Mouse (Mus musculus) neural tube, embryonic 13.5 days (tissue): Measurements from ENCODE around the gene Pa2g4. TPM values are rescaled to one million over a fixed set of nuclear protein-coding genes. Genes with fewer than 3 reads are reported as not detected.

Source experiments
- ATAC-seq: fragments of 200-750 bp; cut with Nextera tagmentation; 2 replicates; pipeline ENCODE4 v1.8.0; 2017; ENCODE audit warnings: low read depth, mild to moderate bottlenecking, moderate TSS enrichment, moderate library complexity
- H3K27ac ChIP-seq: fragments of 300-500 bp; sonication (generic); replicated peaks from 2 replicates; pipeline ENCODE4 v1.5.1; 2015; ENCODE audit warnings: moderate library complexity, mild to moderate bottlenecking, inconsistent platforms
- H3K27me3 ChIP-seq: fragments of 300-500 bp; sonication (generic); 2 replicates; pipeline ENCODE4 v1.6.1; 2015; ENCODE audit warnings: mild to moderate bottlenecking, inconsistent platforms
- H3K36me3 ChIP-seq: fragments of 300-500 bp; sonication (generic); 2 replicates; pipeline ENCODE4 v1.6.1; 2015; ENCODE audit warnings: mild to moderate bottlenecking, inconsistent platforms
- H3K4me1 ChIP-seq: fragments of 300-500 bp; sonication (generic); replicated peaks from 2 replicates; pipeline ENCODE4 v1.6.1; 2015; ENCODE audit warnings: inconsistent platforms
- H3K4me2 ChIP-seq: fragments of 300-500 bp; sonication (generic); 2 replicates; pipeline ENCODE4 v1.6.1; 2015; ENCODE audit warnings: inconsistent platforms, mild to moderate bottlenecking, moderate library complexity
- H3K4me3 ChIP-seq: fragments of 300-500 bp; sonication (generic); 2 replicates; pipeline ENCODE4 v1.5.1; 2015; ENCODE audit warnings: mild to moderate bottlenecking, inconsistent platforms
- H3K9ac ChIP-seq: fragments of 300-500 bp; sonication (generic); 2 replicates; pipeline ENCODE4 v1.6.1; 2015; ENCODE audit warnings: moderate library complexity, mild to moderate bottlenecking, inconsistent platforms
- H3K9me3 ChIP-seq: fragments of 300-500 bp; sonication (generic); 2 replicates; pipeline ENCODE4 v1.6.1; 2016; ENCODE audit warnings: inconsistent platforms
- WGBS: fragments of 180-500 bp; shearing (Covaris S2); methylation state at CpG from one replicate; pipeline ENCODE4 v1.1.7; 2015; 5-methylcytosine and 5-hydroxymethylcytosine counted together
- polyA plus RNA-seq: library from polyadenylated mRNA; unstranded; fragments of >200 nt; fragmentation: Nextera tagmentation; extraction: Ambion mirVana; gene quantifications from 2 replicates; pipeline ENCODE4 v1.2.1, GENCODE M21; 2015

Pa2g4 gene
- polyA plus RNA-seq, 1 experiment from 2014 or later, result 124 TPM

- ATAC-seq, result peak; percentile 94
- under 1% methylated on average over 37 of the region's 37 CpGs for WGBS
- H3K27ac ChIP-seq, result peak within 1 kb of the TSS; percentile 80
Observed at GRCm38 (mm10) chr10:128525671-128526308, 40.0 kb downstream of the Pa2g4 start, which contains the start of gene Esyt1. Gene Esyt1, minus strand, starts transcription at chr10:128525871.

GRCm38 (mm10) chr10:128524732-128525662, 40.8 kb downstream of the Pa2g4 start:
- H3K4me1 ChIP-seq, result peaks cover 19% of the 10 kb centered on the region
- WGBS, result under 1% methylated on average over 58 of the region's 58 CpGs
- peak overlapping the region; percentile 81 for H3K9ac ChIP-seq
- peak overlapping the region; percentile 99 for H3K4me2 ChIP-seq
- peaks cover 12% of the 10 kb centered on the region for H3K36me3 ChIP-seq
- peaks cover 9% of the 10 kb centered on the region for H3K27me3 ChIP-seq
- H3K27ac ChIP-seq, result peak overlapping the region; percentile 80
- ATAC-seq, result peak; percentile 64
- H3K9me3 ChIP-seq, result no peaks in the 10 kb centered on the region
- H3K4me3 ChIP-seq, result peak overlapping the region; percentile 76

More at GRCm38 (mm10) chr10:128525671-128526308, 40.0 kb downstream of the Pa2g4 start, which contains the start of gene Esyt1:
- no peaks in the 10 kb centered on the region for H3K9me3 ChIP-seq
- peaks cover 9% of the 10 kb centered on the region for H3K27me3 ChIP-seq
- H3K4me2 ChIP-seq, result peak within 1 kb of the TSS; percentile 99
- peak within 1 kb of the TSS; percentile 81 for H3K9ac ChIP-seq
- peak within 1 kb of the TSS; percentile 76 for H3K4me3 ChIP-seq
- peaks cover 19% of the 10 kb centered on the region for H3K4me1 ChIP-seq
- 0 out of 2 replicates have a peak, but pooled peaks cover 4% of the 10 kb centered on the region for H3K36me3 ChIP-seq

GRCm38 (mm10) chr10:128524111-128524731, 41.6 kb downstream of the Pa2g4 start:
- Histone ChIP-seq H3K4me1 (peaks cover 19% of the 10 kb centered on the region), H3K4me2 (peak overlapping the region; percentile 99), H3K4me3 (peak overlapping the region; percentile 76), H3K9me3 (no peaks in the 10 kb centered on the region), H3K27me3 (peaks cover 9% of the 10 kb centered on the region), H3K9ac (peak overlapping the region; percentile 81), H3K27ac (peak overlapping the region; percentile 80), H3K36me3 (peaks cover 17% of the 10 kb centered on the region)
- no peak for ATAC-seq
- 6% methylated on average over 11 of the region's 11 CpGs for WGBS

GRCm38 (mm10) chr10:128522351-128522750, 43.4 kb downstream of the Pa2g4 start:
- no peak for ATAC-seq
- Histone ChIP-seq H3K9ac (no peak overlapping the region), H3K36me3 (peaks cover 26% of the 10 kb centered on the region), H3K4me1 (peaks cover 19% of the 10 kb centered on the region), H3K4me2 (no peak overlapping the region), H3K9me3 (no peaks in the 10 kb centered on the region), H3K4me3 (no peak overlapping the region), H3K27ac (no peak overlapping the region), H3K27me3 (peaks cover 17% of the 10 kb centered on the region)
- 78% methylated on average over 6 of the region's 6 CpGs for WGBS

GRCm38 (mm10) chr10:128520591-128520990, 45.2 kb downstream of the Pa2g4 start:
- Histone ChIP-seq H3K36me3 (peaks cover 43% of the 10 kb centered on the region), H3K4me3 (no peak overlapping the region), H3K9ac (no peak overlapping the region), H3K4me2 (no peak overlapping the region), H3K27me3 (peaks cover 35% of the 10 kb centered on the region), H3K27ac (no peak overlapping the region), H3K4me1 (peaks cover 11% of the 10 kb centered on the region), H3K9me3 (no peaks in the 10 kb centered on the region)
- 88% methylated on average over 16 of the region's 16 CpGs for WGBS
- no peak for ATAC-seq

- peaks cover under 1% of the 10 kb centered on the region; the same call in 1 of the 2 replicates for H3K4me1 ChIP-seq
- H3K4me2 ChIP-seq, result no peak overlapping the region
- ATAC-seq, result no peak
- H3K27me3 ChIP-seq, result peaks cover 29% of the 10 kb centered on the region
- no peak overlapping the region for H3K27ac ChIP-seq
- WGBS, result 71% methylated on average over 7 of the region's 7 CpGs
- H3K9ac ChIP-seq, result no peak overlapping the region
- no peak overlapping the region for H3K4me3 ChIP-seq
- H3K9me3 ChIP-seq, result no peaks in the 10 kb centered on the region
- peaks cover 53% of the 10 kb centered on the region for H3K36me3 ChIP-seq
Observed at GRCm38 (mm10) chr10:128518833-128519232, 47.0 kb downstream of the Pa2g4 start.

- H3K27ac ChIP-seq, result no peak overlapping the region
- H3K9ac ChIP-seq, result no peak overlapping the region
- ATAC-seq, result no peak
- H3K9me3 ChIP-seq, result no peaks in the 10 kb centered on the region
- H3K4me1 ChIP-seq, result no peaks in the 10 kb centered on the region
- 18% methylated on average over 6 of the region's 6 CpGs for WGBS
- peaks cover 29% of the 10 kb centered on the region for H3K27me3 ChIP-seq
- no peak overlapping the region for H3K4me3 ChIP-seq
- H3K4me2 ChIP-seq, result no peak overlapping the region
- peaks cover 67% of the 10 kb centered on the region for H3K36me3 ChIP-seq
Observed at GRCm38 (mm10) chr10:128516677-128517076, 49.1 kb downstream of the Pa2g4 start.

GRCm38 (mm10) chr10:128516029-128516428, 49.8 kb downstream of the Pa2g4 start:
- H3K36me3 ChIP-seq, result peaks cover 71% of the 10 kb centered on the region
- H3K27ac ChIP-seq, result no peak overlapping the region
- no peak for ATAC-seq
- H3K4me3 ChIP-seq, result no peak overlapping the region
- no peaks in the 10 kb centered on the region for H3K9me3 ChIP-seq
- H3K4me2 ChIP-seq, result no peak overlapping the region
- no peak overlapping the region for H3K9ac ChIP-seq
- H3K27me3 ChIP-seq, result peaks cover 29% of the 10 kb centered on the region
- WGBS, result 23% methylated on average over 20 of the region's 20 CpGs
- H3K4me1 ChIP-seq, result no peaks in the 10 kb centered on the region

GRCm38 (mm10) chr10:128515044-128515443, 50.7 kb downstream of the Pa2g4 start:
- no peak for ATAC-seq
- no peak overlapping the region for H3K27ac ChIP-seq
- H3K36me3 ChIP-seq, result peaks cover 69% of the 10 kb centered on the region
- H3K9ac ChIP-seq, result no peak overlapping the region
- H3K4me1 ChIP-seq, result no peaks in the 10 kb centered on the region
- H3K4me2 ChIP-seq, result no peak overlapping the region
- WGBS, result 86% methylated on average over 4 of the region's 4 CpGs
- no peaks in the 10 kb centered on the region for H3K9me3 ChIP-seq
- no peak overlapping the region for H3K4me3 ChIP-seq
- H3K27me3 ChIP-seq, result peaks cover 29% of the 10 kb centered on the region

GRCm38 (mm10) chr10:128511761-128512160, 54.0 kb downstream of the Pa2g4 start:
- Histone ChIP-seq H3K36me3 (peaks cover 53% of the 10 kb centered on the region), H3K27ac (no peak overlapping the region), H3K9ac (no peak overlapping the region), H3K4me1 (no peaks in the 10 kb centered on the region), H3K9me3 (no peaks in the 10 kb centered on the region), H3K27me3 (peaks cover 14% of the 10 kb centered on the region), H3K4me3 (no peak overlapping the region), H3K4me2 (no peak overlapping the region)
- no peak for ATAC-seq
- WGBS, result 91% methylated on average over 12 of the region's 12 CpGs

GRCm38 (mm10) chr10:128511189-128511588, 54.6 kb downstream of the Pa2g4 start:
- ATAC-seq, result no peak
- H3K9ac ChIP-seq, result no peak overlapping the region
- H3K9me3 ChIP-seq, result no peaks in the 10 kb centered on the region
- H3K27me3 ChIP-seq, result peaks cover 9% of the 10 kb centered on the region
- 92% methylated on average over 9 of the region's 9 CpGs for WGBS
- no peak overlapping the region for H3K27ac ChIP-seq
- no peak overlapping the region for H3K4me2 ChIP-seq
- H3K4me1 ChIP-seq, result no peaks in the 10 kb centered on the region
- peaks cover 47% of the 10 kb centered on the region for H3K36me3 ChIP-seq
- H3K4me3 ChIP-seq, result no peak overlapping the region

GRCm38 (mm10) chr10:128510301-128510700, 55.5 kb downstream of the Pa2g4 start:
- Histone ChIP-seq H3K4me2 (no peak overlapping the region), H3K9ac (no peak overlapping the region), H3K27ac (no peak overlapping the region), H3K4me3 (no peak overlapping the region), H3K36me3 (peaks cover 42% of the 10 kb centered on the region), H3K4me1 (no peaks in the 10 kb centered on the region), H3K9me3 (no peaks in the 10 kb centered on the region), H3K27me3 (no peaks in the 10 kb centered on the region)
- no peak for ATAC-seq
- 90% methylated on average over 11 of the region's 11 CpGs for WGBS
